Mouse (Mus musculus) heart, embryonic 10.5 days (tissue): ENCODE measurements around the gene Ror1. TPM values are rescaled to one million over a fixed set of nuclear protein-coding genes. Genes with fewer than 3 reads are reported as not detected.

Experiments used
- DNase-seq: peaks from one replicate; pipeline ENCODE4 v3.0.0-alpha.2; 2017; ENCODE audit warnings: low spot score
- H3K27ac ChIP-seq: fragments of 300-500 bp; sonication (generic); 2 replicates; pipeline ENCODE4 v1.5.1; 2016; ENCODE audit warnings: mild to moderate bottlenecking
- H3K27me3 ChIP-seq: fragments of 300-500 bp; sonication (generic); 2 replicates; pipeline ENCODE4 v1.6.1; 2016; ENCODE audit warnings: mild to moderate bottlenecking; ENCODE audit not compliant: poor library complexity, insufficient read depth, severe bottlenecking
- H3K36me3 ChIP-seq: fragments of 300-500 bp; sonication (generic); 2 replicates; pipeline ENCODE4 v1.6.1; 2016; ENCODE audit warnings: mild to moderate bottlenecking, moderate library complexity
- H3K4me1 ChIP-seq: fragments of 300-500 bp; sonication (generic); 2 replicates; pipeline ENCODE4 v1.6.1; 2016; ENCODE audit warnings: mild to moderate bottlenecking
- H3K4me3 ChIP-seq: fragments of 300-500 bp; sonication (generic); 2 replicates; pipeline ENCODE4 v1.5.1; 2016; ENCODE audit warnings: mild to moderate bottlenecking, moderate library complexity
- H3K9me3 ChIP-seq: fragments of 300-500 bp; sonication (generic); 2 replicates; pipeline ENCODE4 v1.6.1; 2016; ENCODE audit warnings: mild to moderate bottlenecking, moderate library complexity
- WGBS: fragments of 180-500 bp; shearing (Covaris S2); methylation state at CpG from one replicate; pipeline ENCODE4 v1.1.7; 2016; 5-methylcytosine and 5-hydroxymethylcytosine counted together
- polyA plus RNA-seq: library from polyadenylated mRNA; unstranded; fragments of >200 nt; fragmentation: Nextera tagmentation; extraction: Ambion mirVana; gene quantifications from 2 replicates; pipeline ENCODE4 v1.2.1, GENCODE M21; 2016

Gene Ror1
- polyA plus RNA-seq, 1 experiment from 2014 or later = 9.3 TPM

GRCm38 (mm10) chr4:100407261-100407874 lies 311.8 kb downstream of the Ror1 start:
- 0 out of 2 replicates have a peak, but pooled peaks cover 4% of the 10 kb centered on the region for H3K36me3 ChIP-seq
- 37% methylated on average over 9 of the region's 9 CpGs for WGBS

GRCm38 (mm10) chr4:100409521-100409920 lies 313.9 kb downstream of the Ror1 start:
- Histone ChIP-seq H3K9me3 (no peaks in the 10 kb centered on the region; the same call in 1 of the 2 replicates), H3K27ac (no peak overlapping the region)

More at GRCm38 (mm10) chr4:100407261-100407874, 311.8 kb downstream of the Ror1 start:
- Histone ChIP-seq H3K27ac (no peak overlapping the region), H3K4me1 (no peaks in the 10 kb centered on the region), H3K4me3 (no peak overlapping the region), H3K9me3 (no peaks in the 10 kb centered on the region; the same call in 1 of the 2 replicates), H3K27me3 (peaks cover 31% of the 10 kb centered on the region; the same call in 1 of the 2 replicates)
- DNase-seq = no peak

GRCm38 (mm10) chr4:100411841-100412539 lies 316.4 kb downstream of the Ror1 start:
- DNase-seq = no peak
- no peak overlapping the region for H3K27ac ChIP-seq

More at GRCm38 (mm10) chr4:100409521-100409920, 313.9 kb downstream of the Ror1 start:
- no peak for DNase-seq
- WGBS = 37% methylated on average over 8 of the region's 8 CpGs
- Histone ChIP-seq H3K36me3 (0 out of 2 replicates have a peak, but pooled peaks cover 4% of the 10 kb centered on the region), H3K4me1 (no peaks in the 10 kb centered on the region), H3K4me3 (no peak overlapping the region), H3K27me3 (peaks cover 32% of the 10 kb centered on the region; the same call in 1 of the 2 replicates)

GRCm38 (mm10) chr4:100422756-100423155 lies 327.2 kb downstream of the Ror1 start:
- no peak for DNase-seq

More at GRCm38 (mm10) chr4:100411841-100412539, 316.4 kb downstream of the Ror1 start:
- H3K36me3 ChIP-seq = 0 out of 2 replicates have a peak, but pooled peaks cover 4% of the 10 kb centered on the region
- H3K27me3 ChIP-seq = peaks cover 27% of the 10 kb centered on the region; the same call in 1 of the 2 replicates
- H3K4me3 ChIP-seq = no peak overlapping the region
- no peaks in the 10 kb centered on the region for H3K4me1 ChIP-seq
- H3K9me3 ChIP-seq = no peaks in the 10 kb centered on the region; the same call in 1 of the 2 replicates
- 67% methylated on average over 13 of the region's 13 CpGs for WGBS

GRCm38 (mm10) chr4:100426101-100426500 lies 330.5 kb downstream of the Ror1 start:
- DNase-seq = no peak
- 85% methylated on average over 1 of the region's 1 CpGs for WGBS
- H3K27ac ChIP-seq = no peak overlapping the region
- no peak overlapping the region for H3K4me3 ChIP-seq
- no peaks in the 10 kb centered on the region for H3K4me1 ChIP-seq
- no peaks in the 10 kb centered on the region for H3K9me3 ChIP-seq
- no peaks in the 10 kb centered on the region for H3K36me3 ChIP-seq
- no peaks in the 10 kb centered on the region for H3K27me3 ChIP-seq

More at GRCm38 (mm10) chr4:100422756-100423155, 327.2 kb downstream of the Ror1 start:
- Histone ChIP-seq H3K27me3 (no peaks in the 10 kb centered on the region), H3K4me1 (no peaks in the 10 kb centered on the region), H3K36me3 (no peaks in the 10 kb centered on the region), H3K9me3 (no peaks in the 10 kb centered on the region), H3K4me3 (no peak overlapping the region), H3K27ac (no peak overlapping the region)
- 29% methylated on average over 3 of the region's 3 CpGs for WGBS

GRCm38 (mm10) chr4:100429371-100429900 lies 333.8 kb downstream of the Ror1 start:
- no peak overlapping the region for H3K4me3 ChIP-seq
- WGBS = 74% methylated on average over 2 of the region's 2 CpGs
- no peaks in the 10 kb centered on the region for H3K27me3 ChIP-seq
- no peak overlapping the region for H3K27ac ChIP-seq
- no peaks in the 10 kb centered on the region for H3K36me3 ChIP-seq
- no peaks in the 10 kb centered on the region for H3K4me1 ChIP-seq
- no peaks in the 10 kb centered on the region for H3K9me3 ChIP-seq
- no peak for DNase-seq

- no peak for DNase-seq
- Histone ChIP-seq H3K36me3 (no peaks in the 10 kb centered on the region), H3K27ac (no peak overlapping the region), H3K4me3 (no peak overlapping the region), H3K9me3 (no peaks in the 10 kb centered on the region), H3K4me1 (no peaks in the 10 kb centered on the region), H3K27me3 (no peaks in the 10 kb centered on the region)
- WGBS = 68% methylated on average over 8 of the region's 8 CpGs
Measured at GRCm38 (mm10) chr4:100435281-100436168, 339.9 kb downstream of the Ror1 start.

GRCm38 (mm10) chr4:100436169-100436547 lies 340.6 kb downstream of the Ror1 start:
- peaks cover 6% of the 10 kb centered on the region; the same call in 1 of the 2 replicates for H3K36me3 ChIP-seq
- H3K9me3 ChIP-seq = no peaks in the 10 kb centered on the region
- H3K27ac ChIP-seq = no peak overlapping the region
- WGBS = 82% methylated on average over 4 of the region's 4 CpGs
- H3K4me1 ChIP-seq = no peaks in the 10 kb centered on the region
- no peaks in the 10 kb centered on the region for H3K27me3 ChIP-seq
- no peak for DNase-seq
- no peak overlapping the region for H3K4me3 ChIP-seq

GRCm38 (mm10) chr4:100446897-100447296 lies 351.3 kb downstream of the Ror1 start:
- no peaks in the 10 kb centered on the region for H3K9me3 ChIP-seq
- peaks cover 2% of the 10 kb centered on the region; the same call in 1 of the 2 replicates for H3K36me3 ChIP-seq
- H3K27me3 ChIP-seq = no peaks in the 10 kb centered on the region
- H3K27ac ChIP-seq = no peak overlapping the region
- no peak overlapping the region for H3K4me3 ChIP-seq
- DNase-seq = no peak
- 68% methylated on average over 3 of the region's 3 CpGs for WGBS
- no peaks in the 10 kb centered on the region for H3K4me1 ChIP-seq

GRCm38 (mm10) chr4:100462493-100463120 lies 367.0 kb downstream of the Ror1 start:
- no peaks in the 10 kb centered on the region for H3K4me1 ChIP-seq
- no peak for DNase-seq
- no peaks in the 10 kb centered on the region for H3K9me3 ChIP-seq
- no peak overlapping the region for H3K4me3 ChIP-seq
- 65% methylated on average over 9 of the region's 9 CpGs for WGBS
- no peak overlapping the region for H3K27ac ChIP-seq
- no peaks in the 10 kb centered on the region for H3K27me3 ChIP-seq
- H3K36me3 ChIP-seq = no peaks in the 10 kb centered on the region

- 0 out of 2 replicates have a peak within 1 kb of the TSS, but pooled peaks have one; percentile 10 for H3K27ac ChIP-seq
- peak; percentile 85 for DNase-seq
- 33% methylated on average over 15 of the region's 15 CpGs for WGBS
- H3K27me3 ChIP-seq = no peaks in the 10 kb centered on the region
- H3K36me3 ChIP-seq = no peaks in the 10 kb centered on the region
- 0 out of 2 replicates have a peak, but pooled peaks cover 5% of the 10 kb centered on the region for H3K4me1 ChIP-seq
- no peaks in the 10 kb centered on the region for H3K9me3 ChIP-seq
- H3K4me3 ChIP-seq = peak within 1 kb of the TSS; percentile 48
Measured at GRCm38 (mm10) chr4:100478592-100479321, 383.2 kb downstream of the Ror1 start, which contains the start of gene Ube2u. TSS of gene Ube2u (plus strand) at chr4:100478849.
